Mouse (Mus musculus) embryonic facial prominence, embryonic 13.5 days (tissue): ENCODE results near the gene Pyy. TPM values are rescaled to one million over a fixed set of nuclear protein-coding genes. Genes with fewer than 3 reads are reported as not detected.

ENCODE experiments used
- ATAC-seq: fragments of 200-750 bp; cut with Nextera tagmentation; 2 replicates; pipeline ENCODE4 v1.8.0; 2017; ENCODE audit warnings: low read depth; ENCODE audit not compliant: insufficient number of reproducible peaks, insufficient read depth, low FRiP score, low TSS enrichment
- H3K27ac ChIP-seq: fragments of 300-500 bp; sonication (generic); 2 replicates; pipeline ENCODE4 v1.5.1; 2015; ENCODE audit warnings: moderate library complexity, mild to moderate bottlenecking, inconsistent platforms
- H3K27me3 ChIP-seq: fragments of 300-500 bp; sonication (generic); 2 replicates; pipeline ENCODE4 v1.6.1; 2015; ENCODE audit warnings: mild to moderate bottlenecking, inconsistent platforms
- H3K36me3 ChIP-seq: fragments of 300-500 bp; sonication (generic); 2 replicates; pipeline ENCODE4 v1.6.1; 2015; ENCODE audit warnings: mild to moderate bottlenecking, inconsistent platforms
- H3K4me1 ChIP-seq: fragments of 300-500 bp; sonication (generic); 2 replicates; pipeline ENCODE4 v1.6.1; 2015; ENCODE audit warnings: inconsistent platforms
- H3K4me2 ChIP-seq: fragments of 300-500 bp; sonication (generic); 2 replicates; pipeline ENCODE4 v1.6.1; 2015; ENCODE audit warnings: moderate library complexity, mild to moderate bottlenecking, inconsistent platforms
- H3K4me3 ChIP-seq: fragments of 300-500 bp; sonication (generic); 2 replicates; pipeline ENCODE4 v1.5.1; 2015; ENCODE audit warnings: mild to moderate bottlenecking, inconsistent platforms
- H3K9ac ChIP-seq: fragments of 300-500 bp; sonication (generic); 2 replicates; pipeline ENCODE4 v1.6.1; 2015; ENCODE audit warnings: mild to moderate bottlenecking, inconsistent platforms
- H3K9me3 ChIP-seq: fragments of 300-500 bp; sonication (generic); 2 replicates; pipeline ENCODE4 v1.6.1; 2016; ENCODE audit warnings: inconsistent platforms
- WGBS: fragments of 180-500 bp; shearing (Covaris S2); methylation state at CpG from one replicate; pipeline ENCODE4 v1.1.7; 2015; ENCODE audit warnings: mixed read lengths; 5-methylcytosine and 5-hydroxymethylcytosine counted together
- polyA plus RNA-seq: library from polyadenylated mRNA; unstranded; fragments of >200 nt; fragmentation: Nextera tagmentation; extraction: Ambion mirVana; gene quantifications from 2 replicates; pipeline ENCODE4 v1.2.1, GENCODE M21; 2015

Gene Pyy
- polyA plus RNA-seq, 1 experiment from 2014 or later = not detected

DNA sequence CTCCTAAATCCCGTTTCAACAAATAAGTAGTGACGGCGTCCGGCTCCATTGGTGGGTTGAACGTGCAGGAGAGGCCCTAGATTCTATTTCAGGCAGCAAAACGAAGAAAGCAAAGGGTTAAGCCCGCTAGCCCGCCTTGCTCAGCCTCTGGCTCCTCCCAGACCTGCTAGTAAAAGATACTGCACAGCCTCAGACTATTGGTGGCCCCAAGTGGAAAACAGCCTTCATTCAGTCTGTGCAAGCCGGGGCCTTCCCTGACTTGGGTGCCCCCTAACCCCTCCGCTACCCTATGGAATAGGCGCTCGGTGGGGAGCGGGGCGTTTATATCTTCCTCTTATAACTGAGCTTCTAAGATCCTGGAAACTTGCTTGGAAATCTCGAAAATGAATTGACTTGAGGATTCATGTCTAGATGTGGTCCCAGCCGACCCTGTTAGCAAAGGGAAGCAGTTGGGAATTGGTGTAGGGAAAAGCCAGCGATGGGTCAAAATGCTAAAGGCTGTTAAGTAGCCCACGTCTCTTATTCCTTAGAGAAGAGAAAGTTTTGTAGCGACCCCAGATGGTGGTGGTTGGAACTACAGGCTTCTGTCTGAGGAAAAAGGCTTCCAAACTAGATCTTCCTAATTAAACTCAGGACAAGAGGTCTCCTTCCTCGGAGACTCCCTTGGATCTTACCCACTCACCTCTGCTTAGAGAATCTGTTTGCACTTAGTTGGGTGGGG is 18.4 kb downstream of the Pyy start:
- Histone ChIP-seq H3K36me3 (no peaks in the 10 kb centered on the region), H3K9me3 (no peaks in the 10 kb centered on the region), H3K4me1 (peaks cover 22% of the 10 kb centered on the region), H3K4me2 (peak overlapping the region; percentile 90), H3K27ac (peak overlapping the region; percentile 93), H3K27me3 (no peaks in the 10 kb centered on the region), H3K4me3 (peak overlapping the region; percentile 69), H3K9ac (peak overlapping the region; percentile 71)
- WGBS = under 1% methylated on average over 20 of the region's 20 CpGs
- ATAC-seq = no peak

DNA sequence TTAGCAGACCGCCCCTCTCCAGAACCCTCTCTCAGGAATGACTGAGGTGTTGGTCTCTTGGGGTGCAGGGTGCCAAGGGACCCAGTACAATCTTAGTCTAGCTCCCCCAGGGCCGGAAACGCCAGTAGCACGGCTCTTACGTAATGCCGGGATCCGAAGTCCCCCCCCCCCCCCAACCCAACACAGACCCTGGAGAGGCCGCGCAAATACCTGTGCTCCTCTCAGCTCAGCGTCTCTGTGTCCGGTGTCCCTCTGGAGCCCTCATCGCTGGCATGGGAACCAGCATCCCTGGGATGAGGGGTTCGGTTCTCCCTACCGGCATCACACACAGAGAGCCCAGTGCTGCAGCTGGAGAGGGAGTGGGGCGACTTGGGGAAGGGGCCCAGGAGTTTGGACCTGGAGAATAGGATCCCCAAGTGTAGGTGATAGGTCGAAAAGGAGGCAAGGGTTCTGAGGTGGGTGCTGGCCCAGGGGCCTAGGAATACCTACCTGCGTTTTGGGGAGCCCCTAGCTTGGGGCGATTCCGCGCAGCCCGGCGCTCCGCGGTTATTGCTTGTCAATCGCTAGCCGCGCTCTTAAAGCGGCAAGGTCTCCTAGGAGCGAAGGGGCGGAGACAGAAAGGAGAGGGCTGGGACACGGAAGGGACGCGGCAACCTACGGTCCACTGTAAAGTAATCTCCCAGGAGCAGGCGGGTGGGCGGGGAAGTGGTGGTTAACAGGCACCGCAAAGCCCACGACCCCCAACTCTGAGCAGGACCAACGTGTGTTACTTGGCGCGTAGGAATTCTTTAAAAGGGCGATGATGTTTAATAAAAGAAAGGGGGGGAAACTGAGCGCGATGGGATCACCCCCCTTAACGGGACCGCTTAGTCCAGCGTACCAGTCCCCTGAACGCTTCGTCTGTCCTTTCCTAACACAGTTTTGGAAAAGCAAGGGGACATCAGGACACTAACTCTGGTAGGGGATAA is 19.4 kb downstream of the Pyy start, which contains the start of gene Mpp2:
Gene Mpp2 (minus strand): TSS at position 585 of the 968 bp plus-strand sequence.
- Histone ChIP-seq H3K4me1 (peaks cover 22% of the 10 kb centered on the region), H3K27ac (peak within 1 kb of the TSS; percentile 93)

DNA sequence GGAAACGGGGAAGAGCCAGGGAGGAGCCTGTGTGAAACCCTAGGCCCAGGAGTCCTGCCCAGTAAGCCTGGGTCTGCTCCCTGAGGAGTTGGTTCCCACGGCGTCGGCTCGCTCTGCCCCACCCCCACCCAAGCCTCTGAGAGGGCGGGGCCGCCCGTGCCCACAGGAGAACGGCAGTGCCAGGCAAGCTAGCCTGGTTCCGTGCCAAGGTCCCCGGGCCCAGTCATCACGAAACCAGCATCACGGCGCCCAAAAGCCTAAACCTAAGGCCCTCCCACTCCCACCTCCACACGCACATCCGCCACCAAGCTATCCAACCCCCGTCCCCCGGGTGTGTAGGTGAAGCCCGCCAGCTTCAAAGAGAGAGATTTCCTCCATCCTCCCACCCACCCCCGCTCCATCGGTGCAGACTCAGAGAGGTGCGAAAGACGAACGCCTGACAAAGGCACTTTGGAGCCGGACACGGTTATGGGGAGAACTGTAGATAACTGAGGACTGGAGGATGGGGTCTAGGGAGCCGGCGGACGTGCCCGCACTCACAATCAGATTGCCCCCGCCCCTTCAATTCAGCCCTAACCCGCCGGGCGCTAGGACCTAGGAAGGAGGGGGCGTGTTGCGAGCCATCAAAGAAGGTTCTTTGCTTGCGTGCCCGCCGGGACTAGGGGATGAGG is 20.4 kb downstream of the Pyy start:
- no peaks in the 10 kb centered on the region for H3K9me3 ChIP-seq
- no peaks in the 10 kb centered on the region for H3K27me3 ChIP-seq
- peak overlapping the region; percentile 93 for H3K27ac ChIP-seq
- peak overlapping the region; percentile 71 for H3K9ac ChIP-seq
- 0% methylated on average over 39 of the region's 39 CpGs for WGBS
- 0 out of 2 replicates have a peak, but pooled peaks cover 3% of the 10 kb centered on the region for H3K36me3 ChIP-seq
- peak overlapping the region; percentile 90 for H3K4me2 ChIP-seq
- H3K4me3 ChIP-seq = peak overlapping the region; percentile 69
- H3K4me1 ChIP-seq = peaks cover 28% of the 10 kb centered on the region
- peak; percentile 78 for ATAC-seq

More for the DNA sequence above, 19.4 kb downstream of the Pyy start, which contains the start of gene Mpp2:
- peak; percentile 39 for ATAC-seq
- H3K4me3 ChIP-seq = peak within 1 kb of the TSS; percentile 69
- WGBS = under 1% methylated on average over 49 of the region's 49 CpGs
- H3K4me2 ChIP-seq = peak within 1 kb of the TSS; percentile 90
- peak within 1 kb of the TSS; percentile 71 for H3K9ac ChIP-seq
- no peaks in the 10 kb centered on the region for H3K9me3 ChIP-seq
- 0 out of 2 replicates have a peak, but pooled peaks cover 3% of the 10 kb centered on the region for H3K36me3 ChIP-seq
- H3K27me3 ChIP-seq = no peaks in the 10 kb centered on the region

DNA sequence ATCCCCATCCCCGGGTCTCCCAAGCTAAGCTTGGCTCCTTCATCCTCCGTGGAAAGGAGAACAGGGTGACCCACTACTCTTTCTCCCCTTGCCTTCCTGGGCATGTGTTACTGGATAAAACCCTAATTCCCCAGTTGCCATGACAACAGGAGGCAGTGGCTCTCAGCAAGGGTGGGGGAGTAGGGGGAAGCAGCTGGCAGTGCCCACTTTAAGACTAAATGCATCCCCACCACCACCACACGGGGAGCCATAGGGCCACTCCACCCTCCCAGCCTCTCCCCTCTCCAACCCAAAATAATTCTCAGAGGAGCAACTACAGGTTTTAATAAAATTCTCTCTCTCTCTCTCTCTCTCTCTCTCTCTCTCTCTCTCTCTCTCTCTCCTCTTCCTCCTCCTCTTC is 21.3 kb downstream of the Pyy start:
- peaks cover 37% of the 10 kb centered on the region for H3K4me1 ChIP-seq
- H3K9ac ChIP-seq = peak overlapping the region; percentile 71
- ATAC-seq = no peak
- H3K36me3 ChIP-seq = 0 out of 2 replicates have a peak, but pooled peaks cover 3% of the 10 kb centered on the region
- H3K27ac ChIP-seq = peak overlapping the region; percentile 93
- no peaks in the 10 kb centered on the region for H3K27me3 ChIP-seq
- H3K9me3 ChIP-seq = no peaks in the 10 kb centered on the region
- H3K4me2 ChIP-seq = peak overlapping the region; percentile 90
- peak overlapping the region; percentile 69 for H3K4me3 ChIP-seq
- WGBS = 6% methylated on average over 3 of the region's 3 CpGs

DNA sequence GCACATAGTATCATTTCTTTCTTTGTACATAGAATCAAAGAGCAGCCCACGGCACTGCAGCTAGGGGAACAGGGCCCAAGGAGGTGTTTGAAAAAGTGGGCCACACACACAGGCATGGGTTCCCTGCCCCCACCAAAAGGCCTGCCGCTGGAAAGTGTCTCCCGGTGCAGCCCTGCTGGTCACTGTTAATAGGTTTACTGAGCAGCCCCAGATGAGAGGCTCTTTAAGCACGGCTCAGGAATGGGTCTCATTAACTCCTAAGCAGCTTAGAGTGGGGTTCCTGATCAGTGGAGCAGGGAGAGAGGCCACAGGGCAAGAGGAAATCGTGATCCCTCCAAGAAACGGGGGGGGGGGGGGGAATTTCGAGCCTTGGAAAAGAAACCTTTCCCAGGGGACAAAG is 23.5 kb downstream of the Pyy start:
- no peak overlapping the region for H3K27ac ChIP-seq
- no peak overlapping the region for H3K4me3 ChIP-seq
- WGBS = 27% methylated on average over 7 of the region's 7 CpGs
- no peak overlapping the region for H3K9ac ChIP-seq
- H3K27me3 ChIP-seq = no peaks in the 10 kb centered on the region
- no peak for ATAC-seq
- no peaks in the 10 kb centered on the region for H3K9me3 ChIP-seq
- H3K4me2 ChIP-seq = no peak overlapping the region
- peaks cover 30% of the 10 kb centered on the region for H3K4me1 ChIP-seq
- peaks cover 7% of the 10 kb centered on the region; the same call in 1 of the 2 replicates for H3K36me3 ChIP-seq

DNA sequence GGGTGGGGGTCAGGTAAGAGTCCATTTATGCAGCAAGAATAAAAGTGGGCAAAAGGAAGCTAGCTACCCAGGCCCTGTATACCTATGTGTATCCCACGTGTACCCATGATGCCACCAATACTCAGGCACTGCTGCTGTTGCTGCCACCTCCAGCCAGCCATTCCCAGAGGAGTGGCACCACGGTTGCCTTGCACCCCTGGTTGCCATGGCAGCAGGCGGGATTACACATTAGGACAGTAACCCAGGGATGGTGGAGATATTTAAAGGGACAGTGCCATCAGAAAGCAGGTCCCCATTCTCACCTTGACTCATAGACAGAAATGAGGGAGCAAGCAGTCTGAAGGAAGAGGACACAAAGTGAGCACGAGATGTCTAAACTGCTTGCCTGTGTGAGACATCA is 24.4 kb downstream of the Pyy start:
- no peak overlapping the region for H3K27ac ChIP-seq
- H3K4me3 ChIP-seq = no peak overlapping the region
- peaks cover 12% of the 10 kb centered on the region for H3K36me3 ChIP-seq
- WGBS = 53% methylated on average over 4 of the region's 4 CpGs
- no peak for ATAC-seq
- no peaks in the 10 kb centered on the region for H3K9me3 ChIP-seq
- no peak overlapping the region for H3K4me2 ChIP-seq
- H3K27me3 ChIP-seq = no peaks in the 10 kb centered on the region
- H3K9ac ChIP-seq = no peak overlapping the region
- H3K4me1 ChIP-seq = peaks cover 29% of the 10 kb centered on the region

DNA sequence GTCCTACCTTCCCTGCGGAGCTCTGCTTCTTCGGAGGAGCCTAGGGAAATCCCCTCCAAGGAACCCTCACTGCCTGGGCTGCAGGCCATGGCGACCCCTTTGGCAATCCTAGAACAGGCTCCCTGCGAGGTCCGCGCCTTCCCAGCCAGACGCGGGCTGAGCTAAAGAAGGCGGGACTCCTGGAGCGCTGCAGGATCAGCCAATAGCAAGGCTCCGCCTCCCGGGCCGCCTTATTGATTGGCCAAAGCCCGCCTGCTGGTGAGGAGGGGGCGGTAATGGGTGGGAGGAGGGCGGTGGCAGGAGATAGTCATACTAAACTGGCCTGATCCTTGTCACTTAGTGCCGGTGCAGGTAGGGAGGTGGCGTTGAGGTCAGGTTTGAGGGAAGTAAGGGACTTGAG is 25.3 kb downstream of the Pyy start:
- H3K36me3 ChIP-seq = peaks cover 14% of the 10 kb centered on the region
- H3K9ac ChIP-seq = peak overlapping the region; percentile 76
- H3K4me3 ChIP-seq = peak overlapping the region; percentile 48
- H3K27ac ChIP-seq = no peak overlapping the region; the same call in 1 of the 2 replicates
- under 1% methylated on average over 18 of the region's 18 CpGs for WGBS
- no peaks in the 10 kb centered on the region for H3K9me3 ChIP-seq
- peak; percentile 80 for ATAC-seq
- no peaks in the 10 kb centered on the region for H3K27me3 ChIP-seq
- peak overlapping the region; percentile 92 for H3K4me2 ChIP-seq
- peaks cover 29% of the 10 kb centered on the region for H3K4me1 ChIP-seq

DNA sequence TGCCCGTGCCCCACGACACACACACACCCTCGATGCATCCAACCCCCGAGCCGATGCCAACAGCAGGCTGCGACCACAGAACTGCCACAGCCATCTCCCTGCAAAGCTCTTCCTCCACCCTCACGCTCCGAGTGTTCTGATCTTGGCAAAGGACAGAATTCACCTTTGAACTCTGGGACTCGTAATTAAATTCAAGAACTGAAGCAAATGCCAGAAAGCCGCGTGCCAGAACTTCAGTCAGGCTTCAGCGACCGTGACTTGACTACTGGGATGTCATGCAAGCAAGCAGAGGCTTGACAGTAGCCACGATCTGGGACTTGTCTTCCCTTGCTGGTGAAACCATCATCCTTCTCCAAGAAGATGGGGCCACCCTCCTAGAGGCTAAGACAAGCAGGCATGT is 33.9 kb downstream of the Pyy start:
- H3K36me3 ChIP-seq = peaks cover 10% of the 10 kb centered on the region; the same call in 1 of the 2 replicates

DNA sequence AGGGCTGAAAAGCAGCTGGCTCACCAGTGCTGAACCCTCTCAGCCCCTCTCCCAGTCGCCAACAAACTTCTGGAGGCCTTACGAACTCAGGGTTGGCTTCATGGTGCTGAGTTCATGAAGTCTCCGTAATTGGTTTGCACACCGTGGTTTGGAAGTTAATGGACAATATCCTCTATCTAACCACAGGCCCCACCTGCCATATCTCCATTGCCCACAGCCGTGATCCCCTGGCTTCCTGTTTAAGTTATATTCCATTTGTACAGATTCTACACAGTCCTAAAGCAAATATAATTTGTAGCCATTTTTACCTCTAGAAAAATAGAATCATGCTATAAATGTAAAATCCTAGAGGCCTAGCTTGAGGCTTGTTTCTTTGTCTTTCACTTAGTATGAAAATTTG is 34.9 kb downstream of the Pyy start:
- WGBS = 76% methylated on average over 5 of the region's 5 CpGs
- peaks cover 18% of the 10 kb centered on the region for H3K4me1 ChIP-seq

More for the DNA sequence above, 33.9 kb downstream of the Pyy start:
- ATAC-seq = no peak
- H3K9ac ChIP-seq = no peak overlapping the region
- no peak overlapping the region for H3K4me3 ChIP-seq
- H3K4me2 ChIP-seq = no peak overlapping the region
- H3K4me1 ChIP-seq = peaks cover 14% of the 10 kb centered on the region; the same call in 1 of the 2 replicates
- 69% methylated on average over 14 of the region's 14 CpGs for WGBS
- no peaks in the 10 kb centered on the region for H3K9me3 ChIP-seq
- peaks cover 4% of the 10 kb centered on the region for H3K27me3 ChIP-seq
- no peak overlapping the region for H3K27ac ChIP-seq

DNA sequence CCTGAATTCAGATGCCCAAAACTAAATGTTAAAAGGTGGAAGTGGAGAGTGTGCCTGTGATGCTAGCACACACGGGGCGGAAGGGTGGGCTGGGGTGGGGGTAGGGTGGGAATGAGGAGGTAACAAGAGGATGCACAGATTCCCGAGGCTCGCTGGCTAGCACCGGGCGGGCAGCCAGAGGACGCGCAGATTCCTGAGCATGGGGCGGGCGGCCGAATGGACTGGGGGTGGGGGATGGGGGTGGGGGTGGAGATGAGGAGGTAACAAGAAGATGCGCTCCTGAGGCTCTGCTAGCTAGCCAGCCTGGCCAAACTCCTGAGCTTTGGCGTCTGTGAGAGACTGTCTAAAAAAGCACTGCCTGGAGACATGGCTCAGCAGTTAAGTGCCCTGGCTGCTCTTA is 37.2 kb downstream of the Pyy start:
- 1% methylated on average over 13 of the region's 13 CpGs for WGBS
- Histone ChIP-seq H3K27ac (no peak overlapping the region), H3K27me3 (peaks cover 4% of the 10 kb centered on the region), H3K4me1 (peaks cover 18% of the 10 kb centered on the region), H3K9me3 (no peaks in the 10 kb centered on the region), H3K4me2 (peak overlapping the region; percentile 40), H3K36me3 (no peaks in the 10 kb centered on the region), H3K4me3 (no peak overlapping the region), H3K9ac (no peak overlapping the region)
- ATAC-seq = no peak

More for the DNA sequence above, 34.9 kb downstream of the Pyy start:
- no peak overlapping the region for H3K4me2 ChIP-seq
- peaks cover 4% of the 10 kb centered on the region for H3K27me3 ChIP-seq
- H3K9me3 ChIP-seq = no peaks in the 10 kb centered on the region
- H3K36me3 ChIP-seq = 0 out of 2 replicates have a peak, but pooled peaks cover 4% of the 10 kb centered on the region
- H3K4me3 ChIP-seq = no peak overlapping the region
- no peak overlapping the region for H3K9ac ChIP-seq
- no peak overlapping the region for H3K27ac ChIP-seq
- no peak for ATAC-seq

DNA sequence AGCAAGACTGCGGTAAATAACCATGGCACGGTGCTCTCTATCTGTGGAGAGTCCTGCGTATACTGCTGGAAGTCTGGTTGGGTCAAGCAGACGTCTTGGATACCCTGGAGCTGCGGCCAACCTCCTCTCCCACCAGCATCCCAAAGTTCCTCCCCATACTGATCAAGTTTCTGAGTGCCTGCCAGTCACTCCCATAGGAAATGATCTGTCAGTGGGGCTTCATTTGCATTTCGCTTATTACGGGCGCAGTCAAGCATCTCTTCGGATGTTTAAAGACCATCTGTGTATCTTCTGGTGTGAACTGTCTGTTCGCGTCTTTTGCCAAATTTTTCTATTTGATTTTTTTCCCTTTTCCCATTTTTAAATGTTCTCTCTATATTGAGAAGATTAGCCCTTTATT is 38.0 kb downstream of the Pyy start:
- H3K4me3 ChIP-seq = no peak overlapping the region
- H3K4me1 ChIP-seq = peaks cover 18% of the 10 kb centered on the region
- no peaks in the 10 kb centered on the region for H3K9me3 ChIP-seq
- H3K27me3 ChIP-seq = peaks cover 4% of the 10 kb centered on the region
- H3K4me2 ChIP-seq = no peak overlapping the region
- no peaks in the 10 kb centered on the region for H3K36me3 ChIP-seq
- WGBS = 38% methylated on average over 11 of the region's 11 CpGs
- ATAC-seq = no peak
- no peak overlapping the region for H3K9ac ChIP-seq
- no peak overlapping the region for H3K27ac ChIP-seq
